Mouse (Mus musculus) mesoderm, embryonic 11.5 days (tissue): Measurements from ENCODE around the gene Olfr850.

Experiments
- DNase-seq: peaks from one replicate; pipeline ENCODE4 v3.0.0-alpha.2; 2012; ENCODE audit warnings: low read depth, low spot score

Gene Olfr850

GRCm38 (mm10) chr9:19478148-19478547 is at the start of gene Olfr850:
Gene Olfr850, minus strand, starts transcription at chr9:19478248.
- DNase-seq = no peak

- no peak for DNase-seq
Observed at GRCm38 (mm10) chr9:19492995-19493394, 14.9 kb upstream of the Olfr850 start, which contains the start of gene Olfr851. Gene Olfr851, plus strand, starts transcription at chr9:19493295.

- DNase-seq = no peak
Observed at GRCm38 (mm10) chr9:19439966-19440365, 38.1 kb downstream of the Olfr850 start, which contains the start of gene Olfr849. Gene Olfr849, plus strand, starts transcription at chr9:19440266.
